Mouse (Mus musculus) retina, postnatal 1 day (tissue): ENCODE results near the gene Klhl25.
"Not testable (repeated sequence)": the region's sequence is repeated elsewhere in the genome, so short reads cannot be mapped to it uniquely, and the experiment has no call there.

Experiments
- DNase-seq: peaks from one replicate; pipeline ENCODE4 v3.0.0-alpha.2; 2012

Gene Klhl25

DNA sequence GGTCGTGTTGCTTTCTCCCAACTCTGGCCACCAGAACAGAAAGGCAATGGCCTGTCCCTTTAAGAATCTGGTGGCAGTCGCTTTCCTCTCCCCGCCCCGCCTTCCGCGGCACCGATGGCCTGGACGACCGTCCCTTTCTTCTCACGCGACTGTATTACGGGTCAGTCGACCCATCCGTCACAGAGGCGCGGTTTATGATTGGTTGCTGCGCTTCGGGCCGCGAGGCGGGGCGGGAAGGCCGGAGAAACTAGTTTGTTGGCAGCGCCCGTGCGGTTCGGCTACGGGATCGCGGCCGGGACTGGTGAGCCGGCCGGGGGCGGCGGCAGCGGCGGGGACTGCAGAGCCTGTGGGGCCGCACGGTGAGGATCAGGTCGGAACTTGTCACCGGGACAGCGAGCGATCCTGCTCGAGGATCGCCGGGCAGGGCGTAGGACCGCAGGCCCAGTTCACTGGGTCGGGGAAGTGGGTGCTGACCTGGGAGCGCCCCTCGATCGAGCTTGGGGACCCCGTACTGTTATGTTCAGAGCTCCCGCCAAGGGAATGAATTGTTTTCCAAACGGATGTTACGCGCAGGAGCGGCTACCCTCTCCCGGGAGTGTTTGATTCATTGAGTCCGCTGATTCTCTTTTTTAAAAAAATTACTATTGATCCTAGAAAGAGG, at the start of gene Klhl25:
TSS of gene Klhl25 (plus strand) at position 196 of the 661 bp plus-strand sequence.
- peak; percentile 98 for DNase-seq

DNA sequence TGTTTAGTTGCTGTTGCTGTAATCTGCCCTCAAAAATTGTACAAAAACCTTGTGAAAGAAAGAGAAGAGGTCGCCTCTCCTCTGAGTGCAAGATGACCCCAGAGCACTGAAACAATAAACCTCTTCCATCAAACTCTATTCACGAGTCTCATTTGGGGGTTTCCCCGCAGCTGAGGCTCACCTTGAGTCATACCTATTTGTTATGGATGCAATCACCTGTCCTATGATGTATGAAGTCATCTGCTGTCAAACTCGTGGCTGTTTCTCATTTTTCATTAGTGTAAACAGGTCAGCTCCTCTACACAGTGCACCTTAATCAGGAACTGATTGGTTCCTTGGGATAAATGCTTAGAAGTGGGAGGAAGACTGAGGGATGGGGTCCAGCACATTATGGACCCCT, 47.6 kb upstream of the Klhl25 start:
- DNase-seq: no peak

DNA sequence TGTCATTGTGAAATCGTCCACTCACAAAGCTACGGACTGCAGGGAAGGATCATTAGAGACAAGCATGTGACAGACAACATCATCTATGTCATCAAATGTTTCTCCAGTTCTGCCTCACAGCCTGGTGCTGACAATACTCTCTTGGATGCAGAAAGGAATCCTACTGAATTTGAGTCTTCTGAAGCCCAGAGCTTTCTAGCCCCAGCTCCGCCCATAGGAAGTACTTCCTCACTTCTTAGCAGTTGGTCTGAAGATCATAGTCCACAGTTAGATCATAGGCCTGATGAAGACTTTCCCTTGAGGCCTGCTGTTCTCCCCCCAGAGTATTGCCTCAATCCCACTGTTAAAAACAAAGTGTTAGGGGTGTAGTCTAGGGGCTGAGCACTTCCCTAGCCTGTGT, 47.1 kb upstream of the Klhl25 start:
- DNase-seq: no peak

DNA sequence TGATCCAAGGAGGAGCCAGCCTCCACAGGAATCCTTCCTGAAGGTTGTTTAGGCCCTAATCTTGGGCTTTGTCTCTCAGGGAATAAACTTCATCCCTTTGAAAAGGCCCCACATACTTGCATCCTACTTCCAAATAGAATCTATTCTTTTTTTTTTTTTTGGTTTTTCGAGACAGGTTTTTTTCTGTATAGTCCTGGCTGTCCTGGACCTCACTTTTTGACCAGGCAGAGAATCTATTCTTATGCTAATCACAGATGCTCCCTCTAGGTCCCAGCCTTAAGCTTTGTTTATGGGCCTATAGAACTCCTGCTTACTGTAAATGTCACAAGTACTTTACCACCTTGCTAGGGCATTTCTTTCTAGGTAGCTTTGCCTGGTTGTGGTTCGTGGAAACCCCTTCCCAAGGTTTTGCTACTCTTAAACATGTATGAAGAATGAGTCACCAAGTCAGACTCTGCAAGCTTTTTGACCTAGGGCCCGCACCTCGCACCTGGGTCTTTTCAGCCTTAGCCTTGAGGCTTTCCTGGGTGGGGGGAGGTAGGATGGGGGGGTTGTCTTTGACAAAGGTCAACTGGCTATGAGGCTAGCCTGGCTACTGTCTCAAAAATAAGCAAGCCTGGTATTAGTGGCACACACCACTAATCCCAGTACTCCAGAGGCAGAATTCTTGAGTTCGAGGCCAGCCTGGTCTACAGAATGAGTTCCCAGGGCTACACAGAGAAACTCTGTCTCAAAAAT, 46.3 kb upstream of the Klhl25 start:
- no peak for DNase-seq

- DNase-seq: no peak
These were observed 45.2 kb upstream of the Klhl25 start for GRCm38 (mm10) chr7:75802887-75803286.

DNA sequence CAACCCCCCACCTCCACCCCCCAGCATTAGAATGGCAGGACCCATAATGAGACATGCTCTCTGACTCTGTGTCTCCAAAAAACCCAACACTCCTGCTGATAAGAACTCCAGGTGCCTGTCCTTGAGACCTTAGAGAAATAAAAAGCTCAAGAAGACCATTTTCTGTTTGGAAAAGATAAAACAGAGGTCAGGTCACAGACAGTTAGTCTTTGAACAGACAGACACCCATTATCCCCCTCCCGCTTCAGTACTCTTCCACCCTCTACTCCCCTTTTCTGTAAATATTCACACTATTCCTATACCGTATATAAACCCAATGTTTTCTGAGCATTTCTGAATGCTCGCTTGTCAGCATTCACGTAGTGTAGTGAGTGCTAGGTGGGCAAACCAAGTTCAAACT, 41.9 kb upstream of the Klhl25 start:
- DNase-seq: no peak

GRCm38 (mm10) chr7:75806711-75807110, 41.4 kb upstream of the Klhl25 start:
- no peak for DNase-seq

DNA sequence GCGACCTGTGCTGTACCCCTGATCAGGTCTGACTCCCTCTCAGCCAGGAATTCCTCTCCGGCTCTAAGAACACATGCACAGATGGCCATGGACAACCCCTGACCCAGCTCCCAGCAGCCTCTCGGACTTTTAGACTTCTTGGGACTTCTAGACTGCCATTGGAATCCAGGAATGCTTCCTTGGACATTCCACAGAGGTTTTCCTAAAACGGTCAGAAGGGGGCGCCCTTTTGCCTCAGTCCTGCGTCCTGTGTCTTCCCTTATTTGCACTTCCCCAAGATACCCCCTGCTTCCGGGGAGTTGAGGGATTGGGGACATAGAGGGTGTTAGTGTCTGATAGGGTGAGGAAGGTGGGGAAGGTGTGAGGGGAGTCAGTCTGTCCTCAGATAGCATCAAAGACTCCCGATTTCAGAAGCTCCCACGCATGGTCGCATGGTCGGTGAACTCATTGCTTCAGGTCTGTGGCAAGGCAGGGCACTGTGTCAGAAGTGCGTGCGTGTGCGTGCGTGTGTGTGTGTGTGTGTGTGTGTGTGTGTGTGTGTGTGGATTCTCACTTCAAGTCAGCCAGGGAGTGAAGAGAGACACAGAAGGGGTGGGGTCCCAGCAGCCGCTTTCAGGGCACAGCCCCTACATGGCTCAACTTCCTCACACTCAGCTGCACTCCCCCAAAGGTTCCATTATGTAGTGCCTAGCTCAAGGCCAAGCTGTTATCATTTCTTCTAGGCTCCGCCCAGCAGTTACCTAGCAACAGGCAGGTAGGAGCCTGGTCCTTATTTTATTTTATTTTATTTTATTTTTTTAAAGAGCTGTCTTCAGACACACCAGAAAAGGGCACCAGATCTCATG, 40.4 kb upstream of the Klhl25 start:
- peak; percentile 26 for DNase-seq

DNA sequence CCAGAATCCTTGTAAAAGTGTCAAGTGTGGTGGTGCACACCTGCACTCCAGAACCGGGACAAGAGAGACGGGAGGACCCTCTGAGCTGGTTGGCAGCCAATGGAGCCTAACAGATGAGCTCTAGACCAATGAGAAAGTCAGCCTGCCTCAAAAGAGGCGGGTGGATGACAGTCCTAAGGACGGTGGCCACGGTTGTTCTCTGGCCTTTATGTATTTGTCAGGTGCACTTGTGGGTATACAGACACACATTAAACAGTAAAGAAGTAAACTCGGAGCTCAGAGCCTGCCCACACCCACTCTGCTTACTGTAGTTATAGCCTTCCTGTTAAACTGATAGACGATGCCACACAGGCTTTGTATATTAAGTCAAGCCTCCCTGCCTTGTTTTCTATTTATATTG, 27.4 kb upstream of the Klhl25 start:
- no peak for DNase-seq

- no peak for DNase-seq
These were observed 25.9 kb upstream of the Klhl25 start for GRCm38 (mm10) chr7:75822087-75822668.

- no peak for DNase-seq
These were observed 25.0 kb upstream of the Klhl25 start for GRCm38 (mm10) chr7:75823071-75823470.

GRCm38 (mm10) chr7:75826360-75827103, 21.6 kb upstream of the Klhl25 start:
- DNase-seq: no peak

DNA sequence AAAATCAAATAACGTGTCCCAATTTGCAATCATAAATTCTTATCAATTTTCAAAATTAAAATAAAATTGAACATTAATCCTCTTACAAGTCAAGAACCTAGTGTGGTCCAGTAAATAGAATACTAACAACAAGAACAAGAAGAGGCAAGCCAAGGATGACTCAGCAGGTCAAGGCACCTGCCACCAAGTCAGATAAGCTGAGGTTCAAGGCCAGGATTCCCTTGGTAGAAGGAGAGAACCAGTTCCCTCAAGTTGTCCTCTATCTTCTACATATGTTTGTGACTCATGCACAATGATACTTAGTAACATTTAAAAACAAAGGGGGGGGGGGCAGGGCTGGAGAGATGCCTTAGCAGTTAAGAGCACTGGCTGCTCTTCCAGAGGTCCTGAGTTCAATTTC, 20.8 kb upstream of the Klhl25 start:
- no peak for DNase-seq

- peak; percentile 89 for DNase-seq
These were observed 20.3 kb upstream of the Klhl25 start for GRCm38 (mm10) chr7:75827850-75828249.

- DNase-seq: no peak
These were observed 19.6 kb upstream of the Klhl25 start for GRCm38 (mm10) chr7:75828536-75828935.

- DNase-seq: peak; percentile 36
These were observed 17.7 kb upstream of the Klhl25 start for GRCm38 (mm10) chr7:75830251-75831060.

- not testable (repeated sequence) for DNase-seq
These were observed 14.2 kb upstream of the Klhl25 start for GRCm38 (mm10) chr7:75833960-75834359.

DNA sequence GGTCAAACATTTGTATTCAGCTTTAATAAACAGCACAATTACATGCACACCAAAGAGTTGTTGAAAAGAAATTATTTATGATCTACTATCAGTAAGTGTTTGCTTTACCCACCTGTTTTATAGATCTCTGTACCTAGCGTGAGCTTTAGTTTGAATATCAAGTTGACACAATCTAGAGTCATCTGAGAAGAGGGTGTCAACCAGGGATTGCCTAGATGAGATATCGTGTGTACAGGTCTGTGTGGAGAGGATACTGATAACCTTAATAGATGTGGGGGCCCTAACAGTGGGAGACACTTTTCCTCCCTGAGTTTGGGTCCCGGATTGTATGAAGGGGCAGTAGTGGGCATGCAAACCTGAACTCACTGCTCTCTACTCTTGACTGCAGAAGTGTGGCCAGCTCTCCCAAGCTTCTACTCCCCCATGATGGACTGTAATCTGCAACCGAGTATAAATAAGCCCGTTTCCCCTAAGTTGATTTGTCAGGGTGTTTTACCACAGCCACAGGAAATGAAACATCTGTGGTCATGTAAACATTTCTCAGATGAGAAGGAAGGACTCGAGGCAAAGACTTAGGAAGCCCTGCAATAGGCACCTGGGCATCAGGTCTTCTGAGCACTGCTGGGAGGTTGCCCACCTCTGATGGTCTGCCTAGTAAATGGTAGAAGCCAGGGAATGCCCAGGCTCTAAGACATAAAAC, 13.0 kb upstream of the Klhl25 start:
- not testable (repeated sequence) for DNase-seq

DNA sequence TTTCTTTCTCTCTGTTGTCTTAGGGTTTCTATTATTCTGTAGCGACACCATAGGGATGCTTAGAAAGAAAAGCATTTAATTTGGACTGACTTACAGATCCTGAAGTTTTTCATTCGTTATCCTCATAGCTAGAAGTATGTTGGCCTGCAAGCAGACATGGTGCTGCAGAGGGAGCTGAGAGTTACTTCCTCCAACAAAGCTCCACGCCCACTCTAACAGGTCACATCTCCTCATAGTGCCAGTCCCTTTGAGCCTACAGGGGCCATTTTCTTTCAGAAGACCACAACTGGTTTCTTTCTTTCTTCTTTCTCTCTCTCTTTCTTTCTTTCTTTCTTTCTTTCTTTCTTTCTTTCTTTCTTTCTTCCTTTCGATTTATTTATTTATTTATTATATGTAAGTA, 8.0 kb upstream of the Klhl25 start:
- no peak for DNase-seq

DNA sequence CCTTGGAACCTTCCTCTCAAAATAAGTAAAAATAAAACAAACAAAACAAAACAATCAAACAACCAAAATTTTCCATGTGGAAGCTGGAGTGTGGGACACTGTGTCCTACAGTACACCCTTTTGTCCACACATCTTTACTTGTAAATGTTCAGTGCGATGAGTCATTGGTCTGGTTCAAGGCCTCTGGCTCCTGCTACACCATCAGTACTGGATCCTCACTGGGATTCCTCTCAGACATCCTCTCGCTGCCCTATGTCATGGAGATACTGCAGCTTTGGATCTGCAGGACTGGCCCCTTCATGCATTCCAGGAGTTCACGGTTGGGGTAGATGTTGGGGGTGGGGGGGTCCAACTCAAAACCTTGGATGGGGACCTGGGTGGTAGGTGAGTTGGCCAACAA, 5.8 kb upstream of the Klhl25 start:
- DNase-seq: no peak

DNA sequence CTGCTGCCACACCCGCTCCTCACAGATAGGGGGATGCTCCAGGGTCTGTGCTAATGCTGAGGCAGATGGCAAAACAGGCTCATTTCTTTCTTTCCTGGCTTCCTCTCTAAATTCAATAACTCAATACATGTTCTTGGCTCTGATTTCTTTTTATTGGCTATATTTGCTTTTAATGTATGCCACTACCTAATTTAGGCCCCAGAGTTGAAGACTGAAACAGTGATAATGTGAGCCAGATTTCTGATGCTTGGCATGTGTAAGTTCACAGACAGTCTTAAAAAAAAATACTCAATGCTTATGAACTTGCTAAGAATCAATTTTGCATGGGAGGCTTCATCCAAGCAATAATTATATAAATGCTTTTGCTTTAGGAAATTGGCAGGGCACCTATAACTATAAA, 2.2 kb upstream of the Klhl25 start:
- DNase-seq: no peak
